Mouse (Mus musculus) embryonic fibroblast, embryonic 13.5 days (primary cell): ENCODE results near the gene AI464131. TPM values are rescaled to one million over a fixed set of nuclear protein-coding genes. Genes with fewer than 3 reads are reported as not detected.

Source experiments
- H3K27ac ChIP-seq: 2 replicates; pipeline ENCODE4 v1.5.1; 2012; ENCODE audit warnings: low read length, control low read depth, inconsistent platforms; ENCODE audit not compliant: insufficient read depth
- H3K4me1 ChIP-seq: 2 replicates; pipeline ENCODE4 v1.6.1; 2011; ENCODE audit warnings: low read length; ENCODE audit not compliant: control insufficient read depth, insufficient read depth
- H3K4me3 ChIP-seq: 2 replicates; pipeline ENCODE4 v1.5.1; 2011; ENCODE audit warnings: mild to moderate bottlenecking, control low read depth, low read length; ENCODE audit not compliant: insufficient read depth
- CTCF ChIP-seq: IDR thresholded peaks from 2 replicates; pipeline ENCODE4 v1.5.1; 2011; ENCODE audit warnings: mild to moderate bottlenecking, control low read depth, low read length, moderate library complexity, borderline replicate concordance; ENCODE audit not compliant: insufficient read depth
- POLR2A ChIP-seq: IDR thresholded peaks from 2 replicates; pipeline ENCODE4 v1.6.1; 2011; ENCODE audit warnings: low read depth, mild to moderate bottlenecking, control low read depth, low read length, moderate library complexity
- polyA plus RNA-seq: library from polyadenylated mRNA; stranded (reverse); fragments of >200 nt; gene quantifications from 2 replicates; pipeline ENCODE4 v1.2.4, GENCODE M21; 2011; ENCODE audit warnings: low read depth; ENCODE audit not compliant: missing spikeins, insufficient read length

The AI464131 gene
- 5.5 and 6.0 TPM in 2 replicates for polyA plus RNA-seq

DNA sequence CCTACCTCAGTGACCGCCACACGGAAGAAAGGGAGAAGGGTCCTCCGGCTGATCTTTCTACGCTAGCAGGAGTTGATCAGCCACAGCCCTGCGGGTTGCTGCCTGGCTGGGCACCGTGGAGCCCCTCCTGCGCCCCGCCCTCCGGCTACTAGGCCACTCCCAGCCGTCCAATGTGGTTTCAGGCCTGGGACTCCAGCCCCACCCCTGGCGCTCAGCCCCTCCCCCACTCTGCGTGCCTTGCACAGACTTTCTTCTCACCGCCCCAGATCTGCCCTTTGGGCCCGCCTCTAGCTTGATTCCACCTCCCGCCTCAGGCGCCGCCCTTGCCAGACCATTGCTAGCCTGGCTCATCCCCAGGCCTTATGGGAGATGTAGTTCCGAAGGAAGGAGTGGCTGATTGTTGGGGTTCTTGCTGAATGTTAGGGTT is at the start of gene AI464131:
Gene AI464131 (minus strand): TSS at position 91 of the 427 bp plus-strand sequence.
- no peak for TF ChIP-seq CTCF
- TF ChIP-seq POLR2A: peak; percentile 68
- no peak within 1 kb of the TSS for H3K27ac ChIP-seq
- no peaks in the 10 kb centered on the region for H3K4me1 ChIP-seq
- peak within 1 kb of the TSS; percentile 48 for H3K4me3 ChIP-seq

DNA sequence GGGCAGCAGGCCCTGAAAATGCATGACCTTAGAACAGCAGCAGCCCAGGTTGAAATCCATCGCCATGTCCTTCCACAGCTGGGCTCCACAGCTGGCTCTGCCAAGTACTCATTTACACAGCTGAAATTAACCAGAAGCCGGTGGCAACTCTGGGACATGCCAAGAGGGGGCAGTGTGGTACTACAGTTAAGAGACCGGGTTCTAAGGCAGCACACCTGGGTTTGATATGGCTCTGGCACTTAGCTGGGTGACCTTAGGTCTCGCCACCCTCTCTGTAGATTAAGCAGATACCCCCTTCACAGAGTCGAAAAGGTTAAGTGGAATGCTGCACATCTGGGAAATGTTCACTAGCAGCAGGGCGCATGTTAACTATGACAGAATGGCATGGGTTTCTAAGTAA is 49.7 kb upstream of the AI464131 start:
- Histone ChIP-seq H3K27ac (no peak overlapping the region), H3K4me1 (no peaks in the 10 kb centered on the region), H3K4me3 (no peak overlapping the region)
- TF ChIP-seq CTCF: peak; percentile 47; the same call in 1 of the 2 replicates
- no peak for TF ChIP-seq POLR2A

GRCm38 (mm10) chr4:41547086-41547485 is 44.2 kb upstream of the AI464131 start:
- Histone ChIP-seq H3K4me3 (no peak overlapping the region), H3K27ac (no peak overlapping the region), H3K4me1 (no peaks in the 10 kb centered on the region)
- TF ChIP-seq CTCF: no peak
- no peak for TF ChIP-seq POLR2A

- Histone ChIP-seq H3K27ac (no peak overlapping the region), H3K4me3 (no peak overlapping the region), H3K4me1 (no peaks in the 10 kb centered on the region)
- TF ChIP-seq POLR2A (no peak), CTCF (no peak)
Measured at GRCm38 (mm10) chr4:41545985-41546384, 43.1 kb upstream of the AI464131 start.

DNA sequence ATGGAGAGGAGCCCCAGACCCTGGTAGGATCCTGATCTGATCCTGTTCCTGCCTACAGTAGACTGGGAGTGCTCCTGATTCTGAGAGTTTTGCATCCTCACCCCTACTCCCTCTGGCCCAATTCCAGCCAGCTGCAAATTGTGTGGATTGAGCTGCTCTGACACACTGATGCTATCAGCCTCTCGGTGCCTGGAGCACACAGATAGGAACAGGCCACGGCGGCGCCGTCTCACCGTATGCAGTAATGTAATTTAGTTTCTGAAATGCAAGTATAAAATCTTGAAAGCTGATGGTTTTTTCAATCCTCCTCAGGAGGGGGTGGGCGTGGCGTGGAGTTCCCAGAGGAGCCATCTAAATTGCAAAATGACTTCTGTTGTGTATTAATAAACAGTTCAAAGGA is 39.3 kb upstream of the AI464131 start:
- Histone ChIP-seq H3K4me1 (no peaks in the 10 kb centered on the region), H3K27ac (no peak overlapping the region), H3K4me3 (no peak overlapping the region)
- TF ChIP-seq CTCF: no peak
- no peak for TF ChIP-seq POLR2A

- no peak for TF ChIP-seq POLR2A
- no peak for TF ChIP-seq CTCF
- Histone ChIP-seq H3K27ac (no peak overlapping the region), H3K4me1 (no peaks in the 10 kb centered on the region), H3K4me3 (no peak overlapping the region)
Measured at GRCm38 (mm10) chr4:41534866-41535265, 32.0 kb upstream of the AI464131 start.

- no peak for TF ChIP-seq POLR2A
- H3K27ac ChIP-seq: no peak overlapping the region
- no peaks in the 10 kb centered on the region for H3K4me1 ChIP-seq
Measured at GRCm38 (mm10) chr4:41532420-41532819, 29.5 kb upstream of the AI464131 start.

DNA sequence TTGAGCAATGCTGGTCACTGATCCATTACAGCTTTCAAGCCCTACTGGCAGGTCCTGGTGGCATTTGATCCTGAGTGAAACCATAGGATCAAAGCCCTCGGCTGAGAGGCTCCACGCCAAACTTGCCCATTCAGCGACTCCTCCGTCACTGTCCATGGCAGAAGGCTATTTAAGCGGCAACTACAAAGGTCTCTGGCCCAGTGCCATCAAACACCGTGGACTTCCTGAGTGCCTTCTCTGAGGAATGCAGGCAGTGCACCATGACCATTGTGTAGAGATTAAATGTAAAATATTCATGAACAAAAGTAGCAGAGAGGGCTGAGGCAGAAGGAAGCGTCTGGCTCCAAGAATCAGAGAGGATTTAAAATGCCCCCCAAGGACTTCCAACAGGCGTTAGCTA is 25.1 kb upstream of the AI464131 start:
- H3K4me1 ChIP-seq: no peaks in the 10 kb centered on the region
- no peak overlapping the region for H3K27ac ChIP-seq
- TF ChIP-seq CTCF (no peak), POLR2A (no peak)
- no peak overlapping the region for H3K4me3 ChIP-seq

More at GRCm38 (mm10) chr4:41532420-41532819, 29.5 kb upstream of the AI464131 start:
- no peak overlapping the region for H3K4me3 ChIP-seq

DNA sequence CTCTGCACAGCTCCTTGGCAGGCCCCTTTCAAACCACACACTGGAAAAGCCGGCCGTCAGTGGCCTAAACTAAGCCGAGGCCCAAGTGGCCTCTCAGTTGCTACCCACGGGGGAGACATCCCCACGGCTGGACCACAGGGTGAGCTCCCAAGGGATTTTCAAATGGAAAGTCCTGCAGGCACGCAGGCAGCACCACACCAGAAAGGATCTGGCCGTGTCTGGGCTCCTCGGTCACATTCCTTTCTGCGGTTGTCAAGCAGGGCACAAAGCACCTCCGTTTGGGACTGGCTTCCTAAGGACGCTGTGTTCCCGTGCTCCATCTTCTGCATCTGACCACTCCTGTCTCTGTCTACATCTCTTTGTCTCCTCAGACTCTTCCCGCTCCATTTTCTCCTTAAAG is 24.2 kb upstream of the AI464131 start:
- no peak overlapping the region for H3K4me3 ChIP-seq
- TF ChIP-seq POLR2A: no peak
- TF ChIP-seq CTCF: no peak
- H3K27ac ChIP-seq: no peak overlapping the region
- no peaks in the 10 kb centered on the region for H3K4me1 ChIP-seq

GRCm38 (mm10) chr4:41526553-41526952 is 23.7 kb upstream of the AI464131 start:
- Histone ChIP-seq H3K27ac (no peak overlapping the region), H3K4me3 (no peak overlapping the region), H3K4me1 (no peaks in the 10 kb centered on the region)
- TF ChIP-seq CTCF (no peak), POLR2A (no peak)

- H3K4me3 ChIP-seq: no peak overlapping the region
- TF ChIP-seq POLR2A: no peak
- no peak for TF ChIP-seq CTCF
- no peaks in the 10 kb centered on the region for H3K4me1 ChIP-seq
- no peak overlapping the region for H3K27ac ChIP-seq
Measured at GRCm38 (mm10) chr4:41524829-41525228, 22.0 kb upstream of the AI464131 start.
